18 mouse cellular contexts compared by ENCODE assay signal in genomic region chr5:32351721-32352465, GRCm38 (mm10).
DNase-seq lines count a peak whose midpoint lies in the region; ATAC-seq and TF ChIP-seq lines count a peak whose summit lies in the region.
"Had no signal": no experiment of that assay in that cellular context is flagged by ENCODE, and none has a peak within 500 bp of the region (broad histone marks: within the 10 kb centered on the region; RNA-seq: fewer than 3 reads in every experiment).

No protein-coding gene starts in this region.

- no peaks in the 10 kb centered on the region for H3K4me1 ChIP-seq in hindbrain, postnatal 0 days (ENCODE audit: insufficient read depth, low read length)
- H3K4me1 ChIP-seq in hindbrain, embryonic 16.5 days (ENCODE audit: control insufficient read depth, insufficient read depth, low read depth, low read length): no peaks in the 10 kb centered on the region
- H3K4me1 ChIP-seq in stomach, postnatal 0 days (replicated peaks; ENCODE audit: control insufficient read depth, insufficient read depth): peaks cover 31% of the 10 kb centered on the region
- H3K4me1 ChIP-seq: hindbrain, embryonic 15.5 days had no signal

- TF ChIP-seq EP300 in stomach, postnatal 0 days (optimal IDR thresholded peaks at IDR 0.05): no peak

- no peaks in the 10 kb centered on the region for H3K27me3 ChIP-seq in hindbrain, postnatal 0 days (ENCODE audit: insufficient read depth, low read length)
- H3K27me3 ChIP-seq in hindbrain, embryonic 16.5 days (replicated peaks; ENCODE audit: control insufficient read depth, insufficient read depth, low read length): no peaks in the 10 kb centered on the region
- H3K27me3 ChIP-seq in stomach, postnatal 0 days (ENCODE audit: control insufficient read depth, insufficient read depth, low read length): no peaks in the 10 kb centered on the region
- H3K27me3 ChIP-seq: embryonic facial prominence, embryonic 15.5 days; heart, embryonic 12.5 days; hindbrain, embryonic 15.5 days had no signal

- 68% methylated on average over 4 of the region's 4 CpGs for WGBS in hindbrain, postnatal 0 days
- 82% methylated on average over 4 of the region's 4 CpGs for WGBS in hindbrain, embryonic 16.5 days
- 76% methylated on average over 4 of the region's 4 CpGs for WGBS in stomach, postnatal 0 days

- no peak overlapping the region for H3K27ac ChIP-seq in hindbrain, postnatal 0 days
- no peak overlapping the region for H3K27ac ChIP-seq in hindbrain, embryonic 16.5 days (ENCODE audit: low read depth, low read length)
- peak overlapping the region; percentile 24; the same call in 1 of the 2 replicates for H3K27ac ChIP-seq in stomach, postnatal 0 days (replicated peaks)
- H3K27ac ChIP-seq: embryonic facial prominence, embryonic 15.5 days; forebrain, embryonic 10.5 days; hindbrain, embryonic 15.5 days had no signal

- no peak overlapping the region for H3K4me3 ChIP-seq in hindbrain, postnatal 0 days (ENCODE audit: low read length)
- no peak overlapping the region for H3K4me3 ChIP-seq in hindbrain, embryonic 16.5 days (ENCODE audit: low read length)
- H3K4me3 ChIP-seq in stomach, postnatal 0 days (ENCODE audit: low read depth, low read length): no peak overlapping the region
- H3K4me3 ChIP-seq: embryonic facial prominence, embryonic 15.5 days; erythroblast, embryonic 14.5 days; forebrain, embryonic 10.5 days; heart, embryonic 12.5 days; hindbrain, embryonic 15.5 days had no signal

- no peak for TF ChIP-seq CTCF in hindbrain, postnatal 0 days (IDR thresholded peaks at IDR 0.05; ENCODE audit: low read depth)
- TF ChIP-seq CTCF in stomach, postnatal 0 days (IDR thresholded peaks at IDR 0.05; ENCODE audit: low read depth): no peak

- no peak overlapping the region for H3K4me2 ChIP-seq in hindbrain, postnatal 0 days (ENCODE audit: low read depth, low read length)
- no peak overlapping the region for H3K4me2 ChIP-seq in hindbrain, embryonic 16.5 days (ENCODE audit: low read length)
- H3K4me2 ChIP-seq in stomach, postnatal 0 days (replicated peaks; ENCODE audit: low read depth): no peak overlapping the region
- H3K4me2 ChIP-seq: embryonic facial prominence, embryonic 15.5 days; heart, embryonic 12.5 days; hindbrain, embryonic 15.5 days had no signal

- no peak overlapping the region for H3K9ac ChIP-seq in hindbrain, postnatal 0 days (replicated peaks; ENCODE audit: low read length)
- no peak overlapping the region for H3K9ac ChIP-seq in hindbrain, embryonic 16.5 days (ENCODE audit: low read depth, low read length)
- H3K9ac ChIP-seq in stomach, postnatal 0 days (ENCODE audit: low read length): no peak overlapping the region
- H3K9ac ChIP-seq: embryonic facial prominence, embryonic 15.5 days; heart, embryonic 12.5 days; hindbrain, embryonic 15.5 days had no signal

- H3K9me3 ChIP-seq in hindbrain, postnatal 0 days (ENCODE audit: low read length): no peaks in the 10 kb centered on the region
- no peaks in the 10 kb centered on the region for H3K9me3 ChIP-seq in hindbrain, embryonic 16.5 days (ENCODE audit: control insufficient read depth, low read length)
- H3K9me3 ChIP-seq in stomach, postnatal 0 days (ENCODE audit: control insufficient read depth, low read length): no peaks in the 10 kb centered on the region
- H3K9me3 ChIP-seq: embryonic facial prominence, embryonic 15.5 days; forebrain, embryonic 10.5 days; heart, embryonic 12.5 days; hindbrain, embryonic 15.5 days had no signal

- ATAC-seq in hindbrain, postnatal 0 days: no peak
- ATAC-seq in hindbrain, embryonic 16.5 days: no peak
- ATAC-seq in stomach, postnatal 0 days (ENCODE audit: low FRiP score, low TSS enrichment): no peak
- ATAC-seq: forebrain, embryonic 14.5 days had no signal

- DNase-seq in cerebellum, postnatal 14 days: peak; percentile 57 to 61
- DNase-seq in cerebellum, postnatal 4 days (ENCODE audit: low spot score in 2 of 2): no peak
- DNase-seq in hindbrain, postnatal 0 days (ENCODE audit: low spot score): peak; percentile 23
- DNase-seq in lung, postnatal 14 days: peak; percentile 27
- DNase-seq in lung, postnatal 25 days (ENCODE audit: low spot score): no peak
- no peak for DNase-seq in stomach, postnatal 0 days (ENCODE audit: low spot score)
- DNase-seq in spleen, postnatal 4 days (ENCODE audit: low spot score in 2 of 2): no peak
- DNase-seq: adrenal gland, postnatal 10 days; cerebellum, adult 11 months; cerebellum, adult 9-10 months; embryo, embryonic 11 days had no signal

- H3K36me3 ChIP-seq in hindbrain, postnatal 0 days (ENCODE audit: insufficient read depth, low read length): no peaks in the 10 kb centered on the region
- H3K36me3 ChIP-seq in hindbrain, embryonic 16.5 days (ENCODE audit: control insufficient read depth, insufficient read depth, low read length): no peaks in the 10 kb centered on the region
- no peaks in the 10 kb centered on the region for H3K36me3 ChIP-seq in stomach, postnatal 0 days (ENCODE audit: control insufficient read depth, insufficient read depth, low read length)
- H3K36me3 ChIP-seq: embryonic facial prominence, embryonic 15.5 days; forebrain, embryonic 10.5 days; heart, embryonic 12.5 days; hindbrain, embryonic 15.5 days had no signal

Comparison
In these comparisons a context has a peak if more than half of its experiments do, and no peak if none do; other contexts are left out.
1. DNase-seq: peak in cerebellum, postnatal 14 days (2 of 2), hindbrain, postnatal 0 days (single experiment) and lung, postnatal 14 days (single experiment); none in cerebellum, postnatal 4 days (0 of 2), lung, postnatal 25 days (single experiment), stomach, postnatal 0 days (single experiment) and spleen, postnatal 4 days (0 of 2).